Mouse (Mus musculus): Measurements from ENCODE around the gene Tradd. TPM values are rescaled to one million over a fixed set of nuclear protein-coding genes. Genes with fewer than 3 reads are reported as not detected.
"Not testable (repeated sequence)": the region's sequence is repeated elsewhere in the genome, so short reads cannot be mapped to it uniquely, and the experiment has no call there.

Gene Tradd
- polyA plus RNA-seq, 1 experiment from 2014 or later, result 14.8 TPM

DNA sequence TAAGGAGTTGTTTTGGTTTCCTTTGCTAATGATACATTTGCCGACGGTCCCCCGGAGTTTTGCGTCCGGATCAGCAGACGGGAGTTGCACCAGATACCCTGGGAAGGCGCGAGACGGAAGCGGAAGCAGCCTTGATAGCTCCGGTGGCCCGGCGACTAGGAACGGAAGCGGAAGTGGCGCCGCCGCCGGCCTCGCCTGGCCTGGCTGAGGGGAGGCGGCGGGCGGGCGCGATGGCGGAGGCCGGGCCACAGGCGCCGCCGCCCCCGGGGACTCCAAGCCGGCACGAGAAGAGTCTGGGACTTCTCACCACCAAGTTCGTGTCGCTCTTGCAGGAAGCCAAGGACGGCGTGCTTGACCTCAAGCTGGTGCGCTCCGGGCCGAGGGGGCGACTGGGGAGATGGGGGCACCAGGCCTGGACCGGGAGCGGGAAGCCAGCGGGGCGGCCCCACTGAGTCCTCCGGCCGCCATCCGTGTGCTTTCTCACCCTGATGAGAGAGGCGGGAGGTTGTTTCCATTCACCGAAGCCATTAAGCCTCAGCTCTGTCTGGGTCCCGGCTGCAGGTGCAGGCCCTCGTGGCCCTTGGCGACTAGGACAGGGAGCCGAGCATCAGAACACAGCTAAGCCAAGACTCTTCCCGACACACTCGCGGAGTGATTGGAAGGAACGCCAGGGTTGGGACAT, 33.2 kb upstream of the Tradd start, which contains the start of gene E2f4:
Gene E2f4 (plus strand): TSS at position 153 of the 682 bp plus-strand sequence.
- Histone ChIP-seq H3K36me3 (ENCODE audit: control insufficient read depth, insufficient read depth, low read length) (peaks cover 41% of the 10 kb centered on the region), H3K4me1 (ENCODE audit: control insufficient read depth, insufficient read depth, low read length) (peaks cover 15% of the 10 kb centered on the region), H3K9me3 (replicated peaks; ENCODE audit: control insufficient read depth, low read length) (no peaks in the 10 kb centered on the region), H3K27ac (ENCODE audit: low read depth, low read length) (peak within 1 kb of the TSS; percentile 36; the same call in 1 of the 2 replicates), H3K4me3 (ENCODE audit: low read depth, low read length) (peak within 1 kb of the TSS; percentile 97), H3K9ac (ENCODE audit: low read length) (peak within 1 kb of the TSS; percentile 91), H3K27me3 (replicated peaks; ENCODE audit: control insufficient read depth, insufficient read depth, low read length) (no peaks in the 10 kb centered on the region), H3K4me2 (ENCODE audit: low read length) (peak within 1 kb of the TSS; percentile 92)
- peak; percentile 96 for DNase-seq (ENCODE audit: low spot score)
- peak; percentile 95 for ATAC-seq
- under 1% methylated on average over 58 of the region's 58 CpGs for WGBS

DNA sequence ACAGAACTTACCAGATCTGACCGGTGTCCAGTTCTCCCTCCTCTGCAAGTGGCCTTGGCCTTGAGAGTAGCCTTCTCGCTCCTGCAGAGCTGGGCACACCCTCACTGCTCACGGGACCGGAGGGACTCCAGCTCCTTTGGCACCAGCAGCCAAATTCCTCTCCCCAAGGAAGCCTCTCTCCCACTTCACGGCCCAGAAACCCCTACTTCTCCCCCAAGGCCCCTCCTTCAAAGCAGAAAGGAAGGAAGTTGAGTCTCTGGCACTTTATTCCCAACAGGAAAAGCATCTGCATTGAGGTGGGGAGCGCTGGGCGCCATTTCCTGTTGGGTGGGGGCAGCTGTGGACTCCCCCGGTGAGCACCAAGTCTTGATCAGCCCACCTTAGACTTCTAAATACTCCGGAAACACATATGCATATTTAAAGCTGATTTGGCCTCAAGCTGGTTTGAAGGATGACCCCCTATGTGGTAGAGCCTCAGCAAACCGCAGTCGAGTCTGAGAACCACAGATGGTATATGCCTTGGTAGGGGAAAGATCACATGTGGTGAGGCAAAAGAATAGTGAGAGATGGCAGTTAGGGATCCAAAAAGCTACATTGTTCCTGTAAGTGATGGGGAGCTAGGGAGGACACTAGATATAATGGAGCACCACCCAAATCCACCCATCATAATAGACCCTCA, 31.6 kb upstream of the Tradd start, which contains the start of gene Exoc3l:
Gene Exoc3l (minus strand): TSS at position 207 of the 679 bp plus-strand sequence.
- Histone ChIP-seq H3K36me3 (ENCODE audit: control insufficient read depth, insufficient read depth, low read length) (peaks cover 25% of the 10 kb centered on the region), H3K4me2 (ENCODE audit: low read length) (peak within 1 kb of the TSS; percentile 92), H3K27ac (ENCODE audit: low read depth, low read length) (no peak within 1 kb of the TSS), H3K9me3 (replicated peaks; ENCODE audit: control insufficient read depth, low read length) (no peaks in the 10 kb centered on the region), H3K4me1 (ENCODE audit: control insufficient read depth, insufficient read depth, low read length) (peaks cover 15% of the 10 kb centered on the region), H3K4me3 (ENCODE audit: low read depth, low read length) (peak within 1 kb of the TSS; percentile 97; the same call in 1 of the 2 replicates), H3K27me3 (replicated peaks; ENCODE audit: control insufficient read depth, insufficient read depth, low read length) (no peaks in the 10 kb centered on the region), H3K9ac (ENCODE audit: low read length) (peak within 1 kb of the TSS; percentile 91; the same call in 1 of the 2 replicates)
- 76% methylated on average over 11 of the region's 11 CpGs for WGBS
- ATAC-seq, result no peak
- DNase-seq (ENCODE audit: low spot score), result no peak

DNA sequence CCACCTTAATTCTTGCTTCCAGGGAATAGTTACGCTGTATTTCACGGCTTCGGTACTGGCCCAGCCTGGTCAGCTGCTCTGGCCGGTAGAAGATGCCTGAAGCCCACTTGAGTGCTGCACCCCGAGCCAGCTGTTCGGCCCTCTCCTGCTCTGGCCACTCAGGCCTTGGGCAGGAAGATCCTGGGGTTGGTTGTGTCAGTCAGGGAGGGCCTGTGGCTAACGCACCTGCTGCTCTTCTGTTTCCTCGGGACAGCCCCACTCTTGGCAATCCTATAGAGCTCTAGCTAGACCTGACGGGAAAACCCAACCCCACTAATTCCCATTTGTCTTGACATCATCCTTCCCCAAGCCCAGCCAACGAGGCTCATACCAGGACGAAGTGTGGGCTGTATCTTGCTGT, 30.8 kb upstream of the Tradd start:
- DNase-seq (ENCODE audit: low spot score), result no peak
- Histone ChIP-seq H3K4me2 (ENCODE audit: low read length) (no peak overlapping the region), H3K4me3 (ENCODE audit: low read depth, low read length) (no peak overlapping the region), H3K9ac (ENCODE audit: low read length) (no peak overlapping the region), H3K4me1 (ENCODE audit: control insufficient read depth, insufficient read depth, low read length) (peaks cover 15% of the 10 kb centered on the region), H3K36me3 (ENCODE audit: control insufficient read depth, insufficient read depth, low read length) (peaks cover 17% of the 10 kb centered on the region), H3K27ac (ENCODE audit: low read depth, low read length) (no peak overlapping the region), H3K27me3 (replicated peaks; ENCODE audit: control insufficient read depth, insufficient read depth, low read length) (peaks cover 5% of the 10 kb centered on the region), H3K9me3 (replicated peaks; ENCODE audit: control insufficient read depth, low read length) (no peaks in the 10 kb centered on the region)
- WGBS, result 72% methylated on average over 11 of the region's 11 CpGs
- no peak for ATAC-seq

DNA sequence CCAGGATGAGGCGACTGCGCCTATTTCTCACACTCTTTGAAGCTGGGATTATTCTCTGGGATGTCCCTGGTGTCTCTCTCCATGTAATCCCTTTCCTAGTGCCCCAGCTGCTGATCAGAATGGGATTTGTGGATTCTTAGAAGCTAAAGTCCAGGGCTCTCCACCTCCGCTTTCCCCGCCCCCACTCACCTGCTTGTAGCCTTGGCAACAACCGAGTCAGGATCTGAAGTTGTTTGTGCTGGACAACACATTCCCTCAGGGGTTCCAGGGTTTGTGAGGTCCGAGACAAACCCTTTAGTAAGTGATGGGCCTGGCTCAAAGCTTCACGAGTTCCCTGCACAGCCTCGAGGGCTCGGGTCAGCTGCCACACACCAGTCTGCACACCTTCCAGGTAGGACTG, 30.4 kb upstream of the Tradd start:
- WGBS, result 63% methylated on average over 9 of the region's 9 CpGs
- Histone ChIP-seq H3K9me3 (replicated peaks; ENCODE audit: control insufficient read depth, low read length) (no peaks in the 10 kb centered on the region), H3K27me3 (replicated peaks; ENCODE audit: control insufficient read depth, insufficient read depth, low read length) (peaks cover 5% of the 10 kb centered on the region), H3K27ac (ENCODE audit: low read depth, low read length) (no peak overlapping the region), H3K4me1 (ENCODE audit: control insufficient read depth, insufficient read depth, low read length) (peaks cover 17% of the 10 kb centered on the region), H3K36me3 (ENCODE audit: control insufficient read depth, insufficient read depth, low read length) (peaks cover 12% of the 10 kb centered on the region), H3K4me2 (ENCODE audit: low read length) (no peak overlapping the region), H3K9ac (ENCODE audit: low read length) (no peak overlapping the region), H3K4me3 (ENCODE audit: low read depth, low read length) (no peak overlapping the region)
- DNase-seq (ENCODE audit: low spot score) (no peak), ATAC-seq (no peak)

DNA sequence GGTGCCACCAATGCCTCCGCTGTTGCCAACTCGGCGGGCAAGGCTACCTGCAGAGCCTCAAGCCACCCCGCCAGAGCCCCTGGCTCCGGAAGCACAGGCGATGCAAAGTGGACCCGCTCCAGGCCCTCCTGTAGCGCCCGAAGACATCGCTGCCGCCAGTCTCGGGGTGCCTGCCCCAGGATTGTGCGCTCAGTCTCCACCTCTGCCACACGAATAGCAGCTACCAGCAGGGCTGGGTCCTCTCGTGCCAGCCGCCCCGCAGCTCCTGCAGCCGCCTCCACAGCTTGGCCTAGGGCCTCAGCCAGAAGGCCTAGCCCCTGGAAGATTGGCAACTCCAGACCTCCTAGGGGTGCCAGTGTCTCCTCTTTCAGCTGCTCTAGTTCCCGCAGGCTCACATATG, 29.0 kb upstream of the Tradd start:
- H3K4me3 ChIP-seq (ENCODE audit: low read depth, low read length), result no peak overlapping the region
- ATAC-seq, result no peak
- H3K9ac ChIP-seq (ENCODE audit: low read length), result no peak overlapping the region
- DNase-seq (ENCODE audit: low spot score), result no peak
- no peak overlapping the region for H3K27ac ChIP-seq (ENCODE audit: low read depth, low read length)
- peaks cover 15% of the 10 kb centered on the region for H3K4me1 ChIP-seq (ENCODE audit: control insufficient read depth, insufficient read depth, low read length)
- no peaks in the 10 kb centered on the region for H3K36me3 ChIP-seq (ENCODE audit: control insufficient read depth, insufficient read depth, low read length)
- H3K9me3 ChIP-seq (replicated peaks; ENCODE audit: control insufficient read depth, low read length), result no peaks in the 10 kb centered on the region
- no peak overlapping the region for H3K4me2 ChIP-seq (ENCODE audit: low read length)
- H3K27me3 ChIP-seq (replicated peaks; ENCODE audit: control insufficient read depth, insufficient read depth, low read length), result peaks cover 5% of the 10 kb centered on the region
- 74% methylated on average over 19 of the region's 19 CpGs for WGBS

DNA sequence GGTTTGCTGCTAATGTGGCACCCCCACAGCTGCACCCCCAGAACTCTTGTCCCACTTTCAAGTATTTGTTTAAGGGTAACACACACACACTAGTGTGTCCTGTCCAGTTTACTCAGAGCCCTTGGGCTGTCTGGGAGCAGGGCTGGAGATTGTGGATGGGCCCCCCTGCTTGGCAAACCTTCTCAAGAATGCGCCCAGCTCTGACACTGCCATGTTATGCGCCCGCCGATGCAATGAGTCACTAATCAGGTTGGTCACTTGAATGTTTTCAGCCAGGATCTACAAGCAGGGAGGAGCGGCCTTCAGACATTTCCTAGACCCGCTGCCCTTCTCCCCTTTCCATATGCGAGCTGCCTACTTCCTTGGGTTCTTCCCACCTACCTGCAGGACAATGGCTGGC, 28.1 kb upstream of the Tradd start:
- Histone ChIP-seq H3K9me3 (replicated peaks; ENCODE audit: control insufficient read depth, low read length) (no peaks in the 10 kb centered on the region), H3K4me3 (ENCODE audit: low read depth, low read length) (no peak overlapping the region), H3K27ac (ENCODE audit: low read depth, low read length) (no peak overlapping the region), H3K27me3 (replicated peaks; ENCODE audit: control insufficient read depth, insufficient read depth, low read length) (peaks cover 5% of the 10 kb centered on the region), H3K4me2 (ENCODE audit: low read length) (no peak overlapping the region), H3K36me3 (ENCODE audit: control insufficient read depth, insufficient read depth, low read length) (no peaks in the 10 kb centered on the region), H3K9ac (ENCODE audit: low read length) (no peak overlapping the region), H3K4me1 (ENCODE audit: control insufficient read depth, insufficient read depth, low read length) (peaks cover 16% of the 10 kb centered on the region)
- no peak for DNase-seq (ENCODE audit: low spot score)
- no peak for ATAC-seq
- 86% methylated on average over 7 of the region's 7 CpGs for WGBS

DNA sequence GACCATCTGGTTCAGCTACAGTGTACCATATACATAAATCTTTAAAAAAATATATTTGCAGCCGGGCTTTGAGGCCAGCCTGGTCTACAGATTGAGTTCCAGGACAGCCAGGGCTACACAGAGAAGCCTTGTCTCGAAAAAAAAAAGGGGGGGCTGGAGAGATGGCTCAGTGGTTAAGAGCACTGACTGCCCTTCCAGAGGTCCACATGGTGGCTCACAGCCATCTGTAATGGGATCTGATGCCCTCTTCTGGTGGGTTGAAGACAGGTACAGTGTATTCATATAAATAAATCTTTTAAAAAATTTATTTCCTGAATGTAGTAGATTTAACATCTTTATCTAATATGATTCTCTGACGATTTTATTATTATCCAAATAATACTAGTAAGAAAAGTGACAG, 27.4 kb upstream of the Tradd start:
- H3K9ac ChIP-seq (ENCODE audit: low read length); H3K9me3 ChIP-seq (replicated peaks; ENCODE audit: control insufficient read depth, low read length); H3K4me3 ChIP-seq (ENCODE audit: low read depth, low read length); H3K4me2 ChIP-seq (ENCODE audit: low read length); H3K36me3 ChIP-seq (ENCODE audit: control insufficient read depth, insufficient read depth, low read length); H3K27me3 ChIP-seq (replicated peaks; ENCODE audit: control insufficient read depth, insufficient read depth, low read length); DNase-seq (ENCODE audit: low spot score); ATAC-seq; H3K27ac ChIP-seq (ENCODE audit: low read depth, low read length): not testable (repeated sequence)
- WGBS, result 73% methylated on average over 3 of the region's 3 CpGs
- peaks cover 17% of the 10 kb centered on the region for H3K4me1 ChIP-seq (ENCODE audit: control insufficient read depth, insufficient read depth, low read length)

DNA sequence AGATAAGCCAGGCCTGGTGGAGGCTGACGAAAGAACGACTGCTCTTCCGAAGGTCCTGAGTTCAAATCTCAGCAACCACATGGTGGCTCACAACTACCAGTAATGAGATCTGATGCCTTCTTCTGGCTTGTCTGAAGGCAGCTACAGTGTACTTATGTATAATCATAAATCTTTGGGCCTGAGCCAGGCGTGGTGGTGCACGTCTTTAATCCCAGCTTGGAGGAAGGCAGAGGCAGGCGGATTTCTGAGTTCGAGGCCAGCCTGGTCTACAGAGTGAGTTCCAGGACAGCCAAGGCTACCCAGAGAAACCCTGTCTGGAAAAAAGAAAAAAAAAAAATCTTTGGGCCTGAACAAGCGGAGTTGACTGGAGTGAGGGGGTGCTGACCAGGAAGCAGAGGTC, 27.0 kb upstream of the Tradd start:
- H3K4me1 ChIP-seq (ENCODE audit: control insufficient read depth, insufficient read depth, low read length), result peaks cover 17% of the 10 kb centered on the region
- not testable (repeated sequence) for ATAC-seq; H3K9me3 ChIP-seq (replicated peaks; ENCODE audit: control insufficient read depth, low read length); H3K27me3 ChIP-seq (replicated peaks; ENCODE audit: control insufficient read depth, insufficient read depth, low read length); H3K4me3 ChIP-seq (ENCODE audit: low read depth, low read length); H3K4me2 ChIP-seq (ENCODE audit: low read length); H3K27ac ChIP-seq (ENCODE audit: low read depth, low read length); H3K36me3 ChIP-seq (ENCODE audit: control insufficient read depth, insufficient read depth, low read length); H3K9ac ChIP-seq (ENCODE audit: low read length); DNase-seq (ENCODE audit: low spot score)
- WGBS, result 86% methylated on average over 8 of the region's 8 CpGs
